Mouse (Mus musculus) E14TG2a.4 (cell line): Measurements from ENCODE around the gene Krt34.

Experiments used
- H3K27me3 ChIP-seq: 2 replicates; pipeline ENCODE4 v1.6.1; 2014; ENCODE audit warnings: low read length, control low read depth; ENCODE audit not compliant: insufficient read depth
- H3K36me3 ChIP-seq: 2 replicates; pipeline ENCODE4 v1.6.1; 2014; ENCODE audit warnings: low read length, control low read depth; ENCODE audit not compliant: insufficient read depth
- H3K4me1 ChIP-seq: replicated peaks from 2 replicates; pipeline ENCODE4 v1.6.1; 2014; ENCODE audit warnings: low read depth, low read length, control low read depth
- H3K4me3 ChIP-seq: replicated peaks from 2 replicates; pipeline ENCODE4 v1.5.1; 2014; ENCODE audit warnings: mild to moderate bottlenecking, low read length
- H3K9me3 ChIP-seq: 2 replicates; pipeline ENCODE4 v1.6.1; 2014; ENCODE audit warnings: low read length, control low read depth
- CTCF ChIP-seq: conservative IDR thresholded peaks from 2 replicates; pipeline ENCODE4 v1.5.1; 2014; ENCODE audit warnings: low read length
- NANOG ChIP-seq: IDR thresholded peaks from 2 replicates; pipeline ENCODE4 v1.6.1; 2014; ENCODE audit warnings: borderline replicate concordance, low read length, mixed read lengths
- POU5F1 ChIP-seq: IDR thresholded peaks from 2 replicates; pipeline ENCODE4 v1.6.1; 2014; ENCODE audit warnings: low read length, borderline replicate concordance

Krt34 gene

GRCm38 (mm10) chr11:100041454-100041853 is at the start of gene Krt34:
Gene Krt34 (minus strand): TSS chr11:100041554.
- H3K4me3 ChIP-seq: no peak within 1 kb of the TSS
- H3K9me3 ChIP-seq: no peaks in the 10 kb centered on the region
- TF ChIP-seq NANOG (no peak), CTCF (no peak), POU5F1 (no peak)
- no peaks in the 10 kb centered on the region for H3K4me1 ChIP-seq
- peaks cover 5% of the 10 kb centered on the region; the same call in 1 of the 2 replicates for H3K27me3 ChIP-seq
- H3K36me3 ChIP-seq: no peaks in the 10 kb centered on the region

- TF ChIP-seq NANOG (no peak), POU5F1 (no peak), CTCF (no peak)
- Histone ChIP-seq H3K27me3 (0 out of 2 replicates have a peak, but pooled peaks cover 3% of the 10 kb centered on the region), H3K9me3 (peaks cover 19% of the 10 kb centered on the region), H3K36me3 (no peaks in the 10 kb centered on the region), H3K4me1 (no peaks in the 10 kb centered on the region), H3K4me3 (no peak overlapping the region)
Measured at GRCm38 (mm10) chr11:100088378-100089025, 47.1 kb upstream of the Krt34 start.

- H3K4me3 ChIP-seq: no peak within 1 kb of the TSS
- no peaks in the 10 kb centered on the region for H3K36me3 ChIP-seq
- H3K27me3 ChIP-seq: 0 out of 2 replicates have a peak, but pooled peaks cover 3% of the 10 kb centered on the region
- TF ChIP-seq CTCF (no peak), NANOG (no peak), POU5F1 (no peak)
- no peaks in the 10 kb centered on the region for H3K4me1 ChIP-seq
- peaks cover 19% of the 10 kb centered on the region for H3K9me3 ChIP-seq
Measured at GRCm38 (mm10) chr11:100087861-100088260, 46.5 kb upstream of the Krt34 start, which contains the start of gene Krt32. Gene Krt32 (minus strand): TSS chr11:100088226.

- Histone ChIP-seq H3K4me1 (no peaks in the 10 kb centered on the region), H3K4me3 (no peak overlapping the region), H3K27me3 (no peaks in the 10 kb centered on the region), H3K9me3 (no peaks in the 10 kb centered on the region), H3K36me3 (no peaks in the 10 kb centered on the region)
- TF ChIP-seq NANOG: no peak
Measured at GRCm38 (mm10) chr11:100073873-100074272, 32.5 kb upstream of the Krt34 start.

GRCm38 (mm10) chr11:100067293-100068036 is 26.1 kb upstream of the Krt34 start:
- no peak for TF ChIP-seq NANOG
- TF ChIP-seq POU5F1: no peak
- TF ChIP-seq CTCF: no peak
- Histone ChIP-seq H3K4me3 (no peak overlapping the region), H3K36me3 (no peaks in the 10 kb centered on the region), H3K9me3 (no peaks in the 10 kb centered on the region), H3K27me3 (no peaks in the 10 kb centered on the region), H3K4me1 (no peaks in the 10 kb centered on the region)

- no peaks in the 10 kb centered on the region for H3K4me1 ChIP-seq
- no peak for TF ChIP-seq NANOG
- no peak for TF ChIP-seq CTCF
- no peak for TF ChIP-seq POU5F1
- H3K36me3 ChIP-seq: no peaks in the 10 kb centered on the region
- no peak overlapping the region for H3K4me3 ChIP-seq
- H3K9me3 ChIP-seq: no peaks in the 10 kb centered on the region
- no peaks in the 10 kb centered on the region for H3K27me3 ChIP-seq
Measured at GRCm38 (mm10) chr11:100066236-100067010, 25.1 kb upstream of the Krt34 start.

GRCm38 (mm10) chr11:100058875-100059274 is 17.5 kb upstream of the Krt34 start:
- H3K9me3 ChIP-seq: no peaks in the 10 kb centered on the region
- no peak overlapping the region for H3K4me3 ChIP-seq
- H3K4me1 ChIP-seq: no peaks in the 10 kb centered on the region
- H3K36me3 ChIP-seq: no peaks in the 10 kb centered on the region
- peaks cover 7% of the 10 kb centered on the region; the same call in 1 of the 2 replicates for H3K27me3 ChIP-seq
- TF ChIP-seq NANOG: no peak
- peak; percentile 69 for TF ChIP-seq CTCF
- no peak for TF ChIP-seq POU5F1

- H3K4me3 ChIP-seq: no peak overlapping the region
- peaks cover 7% of the 10 kb centered on the region; the same call in 1 of the 2 replicates for H3K27me3 ChIP-seq
- no peaks in the 10 kb centered on the region for H3K4me1 ChIP-seq
- TF ChIP-seq CTCF: no peak
- no peak for TF ChIP-seq NANOG
- no peak for TF ChIP-seq POU5F1
- H3K36me3 ChIP-seq: no peaks in the 10 kb centered on the region
- H3K9me3 ChIP-seq: peaks cover 9% of the 10 kb centered on the region; the same call in 1 of the 2 replicates
Measured at GRCm38 (mm10) chr11:100055686-100056655, 14.6 kb upstream of the Krt34 start.
